Mouse (Mus musculus) CH12.LX (cell line): ENCODE results near the gene AI597479. TPM values are rescaled to one million over a fixed set of nuclear protein-coding genes. Genes with fewer than 3 reads are reported as not detected.
A peak's percentile ranks its signal among the peaks of the same experiment; 100 is the strongest.

Experiments
- DNase-seq: peaks from one replicate; pipeline ENCODE4 v3.0.0-alpha.2; 2013; ENCODE audit errors: extremely low read depth
- H3K27ac ChIP-seq: 2 replicates; pipeline ENCODE4 v1.5.1; 2012; ENCODE audit warnings: low read depth, mild to moderate bottlenecking, control low read depth, moderate library complexity; ENCODE audit not compliant: insufficient read depth
- H3K27me3 ChIP-seq: replicated peaks from 2 replicates; pipeline ENCODE3; 2012; ENCODE audit warnings: inconsistent platforms
- H3K36me3 ChIP-seq, 2 experiments: replicated peaks in 1 of 2; 2 replicates each; pipeline versions ENCODE3 to v1.6.1; 2012; ENCODE audit warnings: inconsistent platforms in 1 of 2, low read length in 1 of 2, mild to moderate bottlenecking in 1 of 2, mixed read lengths in 1 of 2, moderate library complexity in 1 of 2; ENCODE audit not compliant: control insufficient read depth in 1 of 2, insufficient read depth in 1 of 2
- H3K4me1 ChIP-seq, 2 experiments: 2 replicates each; pipeline ENCODE4 v1.6.1; 2012; ENCODE audit warnings: inconsistent platforms in 1 of 2, moderate library complexity in 1 of 2; ENCODE audit not compliant: insufficient read depth in 2 of 2, control insufficient read depth in 1 of 2
- H3K4me2 ChIP-seq: 2 replicates; pipeline ENCODE4 v1.6.1; 2012; ENCODE audit warnings: low read depth, mild to moderate bottlenecking, control low read depth; ENCODE audit not compliant: poor library complexity, insufficient read depth, severe bottlenecking
- H3K4me3 ChIP-seq, 3 experiments: fragments of 150-350 bp in 1 of 3; sonication (generic) in 1 of 3; replicated peaks in 1 of 3; 2 replicates each; pipeline versions ENCODE3 to v1.5.1; 2011 to 2012; ENCODE audit warnings: low read depth in 2 of 3, low read length in 2 of 3, mild to moderate bottlenecking in 2 of 3, moderate library complexity in 2 of 3, control low read depth in 1 of 3, improper control_type of control experiment in 1 of 3, inconsistent platforms in 1 of 3, mixed read lengths in 1 of 3; ENCODE audit not compliant: poor library complexity in 1 of 3
- H3K79me2 ChIP-seq: replicated peaks from 2 replicates; pipeline ENCODE4 v1.6.1; 2012; ENCODE audit warnings: mild to moderate bottlenecking, moderate library complexity; ENCODE audit not compliant: control insufficient read depth, poor library complexity, insufficient read depth, severe bottlenecking; ENCODE audit errors: extremely low read depth
- H3K9ac ChIP-seq: 2 replicates; pipeline ENCODE4 v1.6.1; 2012; ENCODE audit warnings: low read depth, mild to moderate bottlenecking, control low read depth, moderate library complexity; ENCODE audit not compliant: insufficient read depth
- H3K9me3 ChIP-seq: replicated peaks from 2 replicates; pipeline ENCODE3; 2012; ENCODE audit warnings: low read length, inconsistent platforms, mixed read lengths
- BHLHE40 ChIP-seq: IDR thresholded peaks from 2 replicates; pipeline ENCODE4 v1.6.1; 2011; ENCODE audit warnings: mild to moderate bottlenecking, low read depth, low read length, improper control_type of control experiment
- CHD1 ChIP-seq: IDR thresholded peaks from 2 replicates; pipeline ENCODE4 v1.6.1; 2012; ENCODE audit warnings: low read depth, low read length, improper control_type of control experiment, inconsistent platforms
- CHD2 ChIP-seq: IDR thresholded peaks from 2 replicates; pipeline ENCODE4 v1.6.1; 2011; ENCODE audit warnings: low read length, improper control_type of control experiment
- CTCF ChIP-seq, 2 experiments: IDR thresholded peaks in 1 of 2; conservative IDR thresholded peaks in 1 of 2; 2 replicates each; pipeline ENCODE4 v1.5.1; 2011 to 2012; ENCODE audit warnings: low read depth in 2 of 2, low read length in 2 of 2, improper control_type of control experiment in 1 of 2, inconsistent platforms in 1 of 2, mild to moderate bottlenecking in 1 of 2, moderate library complexity in 1 of 2
- E2F4 ChIP-seq: IDR thresholded peaks from 2 replicates; pipeline ENCODE4 v1.6.1; 2011; ENCODE audit warnings: low read depth, low read length, improper control_type of control experiment; ENCODE audit not compliant: insufficient replicate concordance
- ELF1 ChIP-seq: IDR thresholded peaks from 2 replicates; pipeline ENCODE4 v1.6.1; 2014; ENCODE audit warnings: low read depth, mild to moderate bottlenecking, inconsistent platforms, low read length, improper control_type of control experiment
- EP300 ChIP-seq: IDR thresholded peaks from 2 replicates; pipeline ENCODE4 v1.6.1; 2011; ENCODE audit warnings: low read length, improper control_type of control experiment
- ETS1 ChIP-seq: conservative IDR thresholded peaks from 2 replicates; pipeline ENCODE4 v1.6.1; 2012; ENCODE audit warnings: low read depth, mild to moderate bottlenecking, inconsistent platforms, low read length, improper control_type of control experiment, moderate library complexity
- GABPA ChIP-seq: IDR thresholded peaks from 2 replicates; pipeline ENCODE4 v1.6.1; 2012; ENCODE audit warnings: low read depth, low read length, improper control_type of control experiment, inconsistent platforms; ENCODE audit not compliant: insufficient replicate concordance
- HCFC1 ChIP-seq: IDR thresholded peaks from 2 replicates; pipeline ENCODE4 v1.6.1; 2012; ENCODE audit warnings: low read depth, mild to moderate bottlenecking, inconsistent platforms, low read length, improper control_type of control experiment
- JUND ChIP-seq: conservative IDR thresholded peaks from 2 replicates; pipeline ENCODE4 v1.6.1; 2011; ENCODE audit warnings: low read depth, low read length, improper control_type of control experiment
- MAX ChIP-seq: IDR thresholded peaks from 2 replicates; pipeline ENCODE4 v1.6.1; 2011; ENCODE audit warnings: low read length, improper control_type of control experiment
- MAZ ChIP-seq: IDR thresholded peaks from 2 replicates; pipeline ENCODE4 v1.6.1; 2012; ENCODE audit warnings: low read depth, mild to moderate bottlenecking, inconsistent platforms, low read length, improper control_type of control experiment, moderate library complexity
- MEF2A ChIP-seq: IDR thresholded peaks from 2 replicates; pipeline ENCODE4 v1.6.1; 2014; ENCODE audit warnings: low read depth, mild to moderate bottlenecking, inconsistent platforms, low read length, improper control_type of control experiment, borderline replicate concordance
- MXI1 ChIP-seq: IDR thresholded peaks from 2 replicates; pipeline ENCODE4 v1.6.1; 2011; ENCODE audit warnings: mild to moderate bottlenecking, low read depth, low read length, improper control_type of control experiment
- MYC ChIP-seq: IDR thresholded peaks from 2 replicates; pipeline ENCODE4 v1.6.1; 2011; ENCODE audit warnings: low read depth, mild to moderate bottlenecking, improper control_type of control experiment, low read length
- PAX5 ChIP-seq: IDR thresholded peaks from 2 replicates; pipeline ENCODE4 v1.6.1; 2012; ENCODE audit warnings: low read length, inconsistent platforms, mixed read lengths
- RAD21 ChIP-seq: IDR thresholded peaks from 2 replicates; pipeline ENCODE4 v1.6.1; 2011; ENCODE audit warnings: low read depth, mild to moderate bottlenecking, low read length, improper control_type of control experiment, moderate library complexity
- SIN3A ChIP-seq: IDR thresholded peaks from 2 replicates; pipeline ENCODE4 v1.6.1; 2012; ENCODE audit warnings: low read length, improper control_type of control experiment, inconsistent platforms
- SMC3 ChIP-seq: IDR thresholded peaks from 2 replicates; pipeline ENCODE4 v1.6.1; 2011; ENCODE audit warnings: low read depth, low read length, improper control_type of control experiment
- TBP ChIP-seq: conservative IDR thresholded peaks from 2 replicates; pipeline ENCODE4 v1.6.1; 2011; ENCODE audit warnings: low read depth, low read length, improper control_type of control experiment
- TCF12 ChIP-seq: IDR thresholded peaks from 2 replicates; pipeline ENCODE4 v1.6.1; 2014; ENCODE audit warnings: low read depth, mild to moderate bottlenecking, inconsistent platforms, low read length, improper control_type of control experiment
- UBTF ChIP-seq: IDR thresholded peaks from 2 replicates; pipeline ENCODE4 v1.6.1; 2012; ENCODE audit warnings: low read depth, mild to moderate bottlenecking, inconsistent platforms, low read length, improper control_type of control experiment, moderate library complexity
- USF1 ChIP-seq: IDR thresholded peaks from 2 replicates; pipeline ENCODE4 v1.6.1; 2014; ENCODE audit warnings: low read depth, mild to moderate bottlenecking, inconsistent platforms, low read length, improper control_type of control experiment
- USF2 ChIP-seq: conservative IDR thresholded peaks from 2 replicates; pipeline ENCODE4 v1.6.1; 2011; ENCODE audit warnings: low read depth, low read length, improper control_type of control experiment
- ZC3H11A ChIP-seq: IDR thresholded peaks from 2 replicates; pipeline ENCODE4 v1.6.1; 2012; ENCODE audit warnings: low read depth, mild to moderate bottlenecking, inconsistent platforms, low read length, improper control_type of control experiment
- ZNF384 ChIP-seq: IDR thresholded peaks from 2 replicates; pipeline ENCODE4 v1.6.1; 2012; ENCODE audit warnings: low read depth, low read length, improper control_type of control experiment, inconsistent platforms
- dilution Hi-C: fragments of 300-500 bp; cut with MboI; formaldehyde crosslinking; loops from 2 replicates; pipeline ENCODE4 v1.14.3; 2020; ENCODE audit warnings: low sequenced_read_pairs; ENCODE audit not compliant: extremely low pct_unique_long_range_greater_than_20kb, extremely low pct_ligation_motif_present
- in situ Hi-C: fragments of 300-500 bp; cut with MboI; formaldehyde crosslinking; loops from 3 replicates; pipeline ENCODE4 v1.14.3; 2019; ENCODE audit warnings: low sequenced_read_pairs, low pct_ligation_motif_present, low pct_unique_long_range_greater_than_20kb, mixed read lengths
- polyA plus RNA-seq: library from polyadenylated mRNA; unstranded; fragments of >175 nt; gene quantifications from 2 replicates; pipeline ENCODE4 v1.2.1, GENCODE M21; 2012; ENCODE audit warnings: low read depth; ENCODE audit not compliant: insufficient read length
- total RNA-seq, 2 experiments: library from RNA; depleted of rRNA; stranded (reverse); fragments of 300-350 nt in 1 of 2; fragments of >200 nt in 1 of 2; gene quantifications; 2 replicates each; pipeline ENCODE4 v1.2.3; 2012 to 2014

AI597479 gene
- total and polyA plus RNA-seq, 3 experiments: 19.5 to 39.8 (median 22.6) TPM

- dilution Hi-C loops: no loop called here
- peak; percentile 53 for DNase-seq
Measured at GRCm38 (mm10) chr1:43143284-43143683, 44.8 kb downstream of the AI597479 start.

GRCm38 (mm10) chr1:43143791-43144190 lies 45.3 kb downstream of the AI597479 start:
- Histone ChIP-seq H3K9ac (peak overlapping the region; percentile 27; the same call in 1 of the 2 replicates), H3K4me1 (peaks cover 18 to 33% of the 10 kb centered on the region in 2 experiments), H3K27ac (peak overlapping the region; percentile 96), H3K36me3 (no peaks in the 10 kb centered on the region), H3K4me2 (peak overlapping the region; percentile 54), H3K9me3 (no peaks in the 10 kb centered on the region), H3K4me3 (no peak overlapping the region), H3K27me3 (no peaks in the 10 kb centered on the region), H3K79me2 (no peaks in the 10 kb centered on the region)
- TF ChIP-seq CHD1 (peak; percentile 93), ZNF384 (no peak), SIN3A (no peak), E2F4 (no peak), EP300 (0 out of 2 replicates have a peak, but pooled peaks have one; percentile 1), MYC (no peak), MEF2A (no peak), HCFC1 (no peak), MAZ (no peak), ELF1 (no peak), ZC3H11A (no peak)
- DNase-seq: peak; percentile 33
- in situ Hi-C loops: loop anchor here (5.0 to 25.0 kb wide), 3 partner anchors 124 to 594 kb away; partner anchors contain the start of gene 1500015O10Rik
- dilution Hi-C loops: no loop called here

More at GRCm38 (mm10) chr1:43143284-43143683, 44.8 kb downstream of the AI597479 start:
- no peak overlapping the region for H3K4me3 ChIP-seq
- peaks cover 18 to 33% of the 10 kb centered on the region in 2 experiments for H3K4me1 ChIP-seq
- no peaks in the 10 kb centered on the region for H3K27me3 ChIP-seq
- in situ Hi-C loops: loop anchor here (5.0 to 25.0 kb wide), 3 partner anchors 124 to 594 kb away; partner anchors contain the start of gene 1500015O10Rik
- peak overlapping the region; percentile 9; the same call in 1 of the 2 replicates for H3K9ac ChIP-seq
- H3K79me2 ChIP-seq: no peaks in the 10 kb centered on the region
- H3K36me3 ChIP-seq: no peaks in the 10 kb centered on the region
- H3K9me3 ChIP-seq: no peaks in the 10 kb centered on the region
- H3K4me2 ChIP-seq: peak overlapping the region; percentile 51; the same call in 1 of the 2 replicates
- H3K27ac ChIP-seq: peak overlapping the region; percentile 96
- TF ChIP-seq MAZ (no peak), RAD21 (peak; percentile 96), BHLHE40 (no peak), CHD2 (no peak), ZNF384 (no peak), MEF2A (0 out of 2 replicates have a peak, but pooled peaks have one; percentile 49), CTCF (conservative IDR thresholded peaks at IDR 0.05 in 1 of 2, IDR thresholded peaks at IDR 0.05 in 1 of 2; ENCODE audit: low read depth in 2 of 2, low read length in 2 of 2) (peak; percentile 19 to 93; a peak in 3 of 4 replicates), GABPA (no peak), ZC3H11A (peak; percentile 83), MAX (no peak), PAX5 (no peak), EP300 (no peak; the same call in 1 of the 2 replicates), TCF12 (no peak), JUND (no peak; the same call in 1 of the 2 replicates), USF1 (no peak), CHD1 (no peak), SMC3 (peak; percentile 96), UBTF (no peak), USF2 (no peak), TBP (no peak), MXI1 (0 out of 2 replicates have a peak, but pooled peaks have one; percentile 46), HCFC1 (0 out of 2 replicates have a peak, but pooled peaks have one; percentile 7), ETS1 (no peak), ELF1 (no peak)
